ENCODE assay signal across 13 mouse cellular contexts in genomic region chr5:111892956-111893355, GRCm38 (mm10).
A peak's percentile ranks its signal among the peaks of the same experiment; 100 is the strongest.
DNase-seq lines count a peak whose midpoint lies in the region; ATAC-seq and TF ChIP-seq lines count a peak whose summit lies in the region.
"Had no signal": no experiment of that assay in that cellular context is flagged by ENCODE, and none has a peak within 500 bp of the region (broad histone marks: within the 10 kb centered on the region; RNA-seq: fewer than 3 reads in every experiment).

No protein-coding gene starts in this region.

- peaks cover 18% of the 10 kb centered on the region; the same call in 1 of the 2 replicates for H3K27me3 ChIP-seq in midbrain, embryonic 12.5 days
- no peaks in the 10 kb centered on the region for H3K27me3 ChIP-seq in midbrain, embryonic 15.5 days (replicated peaks)
- H3K27me3 ChIP-seq in intestine, embryonic 16.5 days (replicated peaks; ENCODE audit: control insufficient read depth, insufficient read depth, low read length), result no peaks in the 10 kb centered on the region

- H3K36me3 ChIP-seq in midbrain, embryonic 12.5 days, result no peaks in the 10 kb centered on the region
- no peaks in the 10 kb centered on the region for H3K36me3 ChIP-seq in midbrain, embryonic 15.5 days (replicated peaks)
- no peaks in the 10 kb centered on the region for H3K36me3 ChIP-seq in intestine, embryonic 16.5 days (ENCODE audit: control insufficient read depth, insufficient read depth, low read length)
- H3K36me3 ChIP-seq: heart, embryonic 15.5 days had no signal

- no peak overlapping the region for H3K4me3 ChIP-seq in midbrain, embryonic 12.5 days
- no peak overlapping the region for H3K4me3 ChIP-seq in midbrain, embryonic 15.5 days
- H3K4me3 ChIP-seq in embryonic fibroblast, embryonic 13.5 days (ENCODE audit: insufficient read depth, low read length), result no peak overlapping the region
- no peak overlapping the region for H3K4me3 ChIP-seq in intestine, embryonic 16.5 days (ENCODE audit: low read length)
- H3K4me3 ChIP-seq: heart, embryonic 15.5 days had no signal

- no peak for ATAC-seq in midbrain, embryonic 12.5 days (ENCODE audit: low FRiP score, low read depth)
- ATAC-seq in midbrain, embryonic 15.5 days (replicated peaks), result no peak
- ATAC-seq in intestine, embryonic 16.5 days, result no peak

- no peak for TF ChIP-seq CTCF in embryonic fibroblast, embryonic 13.5 days (IDR thresholded peaks at IDR 0.05; ENCODE audit: borderline replicate concordance, insufficient read depth, low read length)

- peak overlapping the region; percentile 74; the same call in 1 of the 2 replicates for H3K27ac ChIP-seq in midbrain, embryonic 12.5 days (replicated peaks)
- no peak overlapping the region for H3K27ac ChIP-seq in midbrain, embryonic 15.5 days
- H3K27ac ChIP-seq in embryonic fibroblast, embryonic 13.5 days (ENCODE audit: insufficient read depth, low read length), result peak overlapping the region; percentile 84
- peak overlapping the region; percentile 10 for H3K27ac ChIP-seq in intestine, embryonic 16.5 days (ENCODE audit: low read length)
- H3K27ac ChIP-seq: heart, embryonic 15.5 days had no signal

- WGBS in midbrain, embryonic 12.5 days, result 58% methylated on average over 3 of the region's 3 CpGs
- 59% methylated on average over 3 of the region's 3 CpGs for WGBS in midbrain, embryonic 15.5 days
- WGBS in intestine, embryonic 16.5 days, result 53% methylated on average over 3 of the region's 3 CpGs

- H3K4me1 ChIP-seq in midbrain, embryonic 12.5 days, result peaks cover 48% of the 10 kb centered on the region
- peaks cover 34% of the 10 kb centered on the region for H3K4me1 ChIP-seq in midbrain, embryonic 15.5 days
- peaks cover 17% of the 10 kb centered on the region for H3K4me1 ChIP-seq in embryonic fibroblast, embryonic 13.5 days (ENCODE audit: control insufficient read depth, insufficient read depth, low read length)
- H3K4me1 ChIP-seq in intestine, embryonic 16.5 days (ENCODE audit: control insufficient read depth, insufficient read depth, low read length), result peaks cover 29% of the 10 kb centered on the region

- H3K9me3 ChIP-seq in midbrain, embryonic 12.5 days, result no peaks in the 10 kb centered on the region
- no peaks in the 10 kb centered on the region for H3K9me3 ChIP-seq in midbrain, embryonic 15.5 days
- H3K9me3 ChIP-seq in intestine, embryonic 16.5 days (ENCODE audit: control insufficient read depth, low read length), result no peaks in the 10 kb centered on the region
- H3K9me3 ChIP-seq: heart, embryonic 15.5 days had no signal

- no peak; the same call in 1 of the 2 replicates for TF ChIP-seq POLR2A in embryonic fibroblast, embryonic 13.5 days (IDR thresholded peaks at IDR 0.05; ENCODE audit: low read depth, low read length)

- H3K9ac ChIP-seq in midbrain, embryonic 12.5 days (replicated peaks), result no peak overlapping the region
- no peak overlapping the region for H3K9ac ChIP-seq in midbrain, embryonic 15.5 days
- H3K9ac ChIP-seq in intestine, embryonic 16.5 days (ENCODE audit: low read depth, low read length), result no peak overlapping the region; the same call in 1 of the 2 replicates
- H3K9ac ChIP-seq: heart, embryonic 15.5 days had no signal

- no peak overlapping the region for H3K4me2 ChIP-seq in midbrain, embryonic 12.5 days (replicated peaks)
- H3K4me2 ChIP-seq in midbrain, embryonic 15.5 days, result no peak overlapping the region
- H3K4me2 ChIP-seq in intestine, embryonic 16.5 days (ENCODE audit: low read depth, low read length), result no peak overlapping the region
- H3K4me2 ChIP-seq: heart, embryonic 15.5 days had no signal

- peak; percentile 57 to 71 for DNase-seq in thymus, postnatal 10 days (ENCODE audit: low spot score in 2 of 2)
- DNase-seq in layer of hippocampus, adult 11-12 months (ENCODE audit: low spot score), result no peak
- no peak for DNase-seq in urinary bladder, postnatal 4 days (ENCODE audit: low spot score in 2 of 2)
- DNase-seq in ovary, postnatal 36 days (ENCODE audit: low spot score), result no peak
- DNase-seq: adrenal gland, adult 8-10 months; cerebellum, postnatal 10 days; kidney, postnatal 25 days; right cerebral cortex, postnatal 14 days had no signal

Comparison
In these comparisons a context has a peak if more than half of its experiments do, and no peak if none do; other contexts are left out.
1. DNase-seq: peak in thymus, postnatal 10 days (2 of 2); none in layer of hippocampus, adult 11-12 months (single experiment), urinary bladder, postnatal 4 days (0 of 2) and ovary, postnatal 36 days (single experiment).